In the genomic region with DNA sequence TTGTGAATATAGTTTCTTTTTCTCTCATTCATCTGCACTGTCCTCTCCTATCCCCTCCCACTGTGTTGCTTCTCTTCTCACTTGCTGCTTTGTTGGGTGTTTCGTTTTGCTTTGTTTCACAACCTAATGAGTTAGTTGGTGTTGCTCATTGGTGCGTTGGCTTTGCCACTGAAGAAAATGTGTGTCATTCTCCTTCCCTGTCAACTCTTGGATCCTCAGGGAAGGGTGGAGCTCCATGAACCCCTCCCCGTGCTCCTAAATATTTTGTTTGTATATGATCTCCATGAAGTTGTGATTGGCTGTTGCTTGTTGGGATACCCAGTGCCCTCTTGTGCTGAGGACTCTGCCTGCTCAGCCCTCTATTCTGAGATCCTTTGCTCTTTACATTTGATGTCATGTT, we compare ENCODE assay signal across 17 mouse cellular contexts. TPM values are rescaled to one million over a fixed set of nuclear protein-coding genes. Genes with fewer than 3 reads are reported as not detected.
"Had no signal": no experiment of that assay in that cellular context is flagged by ENCODE, and none has a peak within 500 bp of the region (broad histone marks: within the 10 kb centered on the region; RNA-seq: fewer than 3 reads in every experiment).

No protein-coding gene starts in this region.

- ATAC-seq: intestine, postnatal 0 days had no signal

- H3K9me3 ChIP-seq: liver, embryonic 13.5 days; megakaryocyte, embryonic 14.5 days; midbrain, embryonic 12.5 days had no signal

- H3K4me2 ChIP-seq: liver, embryonic 13.5 days; midbrain, embryonic 12.5 days had no signal

- H3K27ac ChIP-seq: kidney, postnatal 0 days; liver, embryonic 13.5 days; midbrain, embryonic 12.5 days had no signal

- H3K4me1 ChIP-seq: liver, embryonic 13.5 days; megakaryocyte, embryonic 14.5 days; midbrain, embryonic 12.5 days had no signal

- DNase-seq: kidney, adult 2 months; kidney, postnatal 25 days; liver, embryonic 13.5 days; lung, adult 2 months; thymus, adult 18-20 months; thymus, postnatal 14 days had no signal

- H3K27me3 ChIP-seq: liver, embryonic 13.5 days; megakaryocyte, embryonic 14.5 days; midbrain, embryonic 12.5 days had no signal

- H3K9ac ChIP-seq: liver, embryonic 13.5 days; midbrain, embryonic 12.5 days had no signal

- H3K4me3 ChIP-seq: liver, embryonic 13.5 days; megakaryocyte, embryonic 14.5 days; midbrain, embryonic 12.5 days had no signal

RNA-seq across cellular contexts. Expression of gene Fbll1, which starts 18.3 kb away (rescaled TPM):
- total RNA-seq: liver, adult 2 months had no signal
- polyA plus RNA-seq: kidney, embryonic 14.5 days; kidney, postnatal 0 days; limb, embryonic 11.5 days; liver, adult 2 months; liver, embryonic 13.5 days; liver, embryonic 16.5 days; lung, adult 2 months; lung, embryonic 16.5 days; spleen, adult 2 months; stomach, embryonic 16.5 days had no signal
